Comparison of ENCODE assay signal across 10 mouse cellular contexts in the genomic region with DNA sequence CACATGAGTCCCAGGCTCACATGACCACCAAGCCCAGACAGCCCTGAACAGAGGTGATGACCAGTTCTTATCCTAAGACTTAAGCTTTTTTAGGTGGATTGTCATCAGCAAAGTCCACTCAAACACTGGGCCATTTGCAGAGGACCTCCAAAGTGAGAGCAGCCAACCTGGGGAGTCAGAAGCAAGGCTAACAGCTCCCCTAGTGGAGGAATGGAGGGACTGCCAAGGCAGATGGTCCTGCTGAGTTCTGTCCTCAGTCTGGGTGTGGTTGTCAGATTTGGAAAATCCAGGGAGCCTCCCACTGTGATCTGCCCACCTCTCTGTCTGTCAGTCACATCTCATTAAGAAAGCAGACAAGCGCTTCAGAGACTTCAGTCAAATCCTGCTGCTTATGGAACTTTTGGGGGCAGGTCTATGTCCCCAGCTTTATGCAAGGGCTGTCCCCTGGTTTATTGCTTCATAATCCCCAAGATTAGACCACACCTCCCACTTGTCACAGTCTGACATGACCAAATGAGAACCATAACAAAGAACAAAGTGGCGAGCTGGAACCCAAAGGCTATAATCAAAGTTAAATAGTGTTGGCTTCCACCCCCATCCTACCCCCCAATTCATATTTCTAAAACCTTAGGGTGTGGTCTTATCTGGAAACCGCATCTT. TPM values are rescaled to one million over a fixed set of nuclear protein-coding genes. Genes with fewer than 3 reads are reported as not detected.
A peak's percentile ranks its signal among the peaks of the same experiment; 100 is the strongest.
DNase-seq lines count a peak whose midpoint lies in the region; ATAC-seq and TF ChIP-seq lines count a peak whose summit lies in the region.
"Had no signal": no experiment of that assay in that cellular context is flagged by ENCODE, and none has a peak within 500 bp of the region (broad histone marks: within the 10 kb centered on the region; RNA-seq: fewer than 3 reads in every experiment).

No protein-coding gene starts in this region.

- H3K27me3 ChIP-seq in hindbrain, embryonic 10.5 days (ENCODE audit: insufficient read depth, poor library complexity, severe bottlenecking) = no peaks in the 10 kb centered on the region
- H3K27me3 ChIP-seq in hindbrain, embryonic 13.5 days = no peaks in the 10 kb centered on the region
- H3K27me3 ChIP-seq: embryonic facial prominence, embryonic 15.5 days; liver, embryonic 15.5 days had no signal

- no peaks in the 10 kb centered on the region for H3K9me3 ChIP-seq in hindbrain, embryonic 10.5 days
- H3K9me3 ChIP-seq in hindbrain, embryonic 13.5 days = no peaks in the 10 kb centered on the region
- H3K9me3 ChIP-seq: embryonic facial prominence, embryonic 15.5 days; liver, embryonic 15.5 days had no signal

- H3K4me3 ChIP-seq in hindbrain, embryonic 10.5 days = no peak overlapping the region
- H3K4me3 ChIP-seq in hindbrain, embryonic 13.5 days = no peak overlapping the region
- no peak overlapping the region for H3K4me3 ChIP-seq in cortical plate, adult 2 months (ENCODE audit: insufficient read depth, low read length)
- H3K4me3 ChIP-seq: embryonic facial prominence, embryonic 15.5 days; liver, embryonic 15.5 days had no signal

- TF ChIP-seq POLR2A in cortical plate, adult 2 months (IDR thresholded peaks at IDR 0.05; ENCODE audit: extremely low read depth, insufficient read depth, low read length) = no peak

- no peak overlapping the region for H3K9ac ChIP-seq in hindbrain, embryonic 13.5 days
- H3K9ac ChIP-seq: embryonic facial prominence, embryonic 15.5 days; liver, embryonic 15.5 days had no signal

- WGBS in hindbrain, embryonic 10.5 days = 80% methylated on average over 3 of the region's 3 CpGs
- 80% methylated on average over 3 of the region's 3 CpGs for whole genome bisulfite sequencing in hindbrain, embryonic 13.5 days

- peak; percentile 85 for TF ChIP-seq CTCF in cortical plate, adult 2 months (IDR thresholded peaks at IDR 0.05; ENCODE audit: extremely low read depth, insufficient read depth, low read length)

- peak; percentile 36 for DNase-seq in hindbrain, embryonic 10.5 days (ENCODE audit: low spot score)
- DNase-seq in B cell, adult 2 months = peak; percentile 11 to 17
- DNase-seq in ZHBTc4 (ENCODE audit: low read depth, low spot score) = peak; percentile 79
- peak; percentile 57 to 64 for DNase-seq in layer of hippocampus, postnatal 36 days
- DNase-seq in naive thymus-derived CD4-positive, alpha-beta T cell, adult 2 months (ENCODE audit: low read depth) = peak; percentile 3
- DNase-seq in urinary bladder, postnatal 10 days (ENCODE audit: low spot score) = no peak

- H3K4me1 ChIP-seq in hindbrain, embryonic 10.5 days (replicated peaks) = peaks cover 40% of the 10 kb centered on the region
- H3K4me1 ChIP-seq in hindbrain, embryonic 13.5 days (replicated peaks) = peaks cover 46% of the 10 kb centered on the region
- peaks cover 19% of the 10 kb centered on the region for H3K4me1 ChIP-seq in cortical plate, adult 2 months (ENCODE audit: control insufficient read depth, insufficient read depth, low read length)
- H3K4me1 ChIP-seq: liver, embryonic 15.5 days had no signal

- no peak overlapping the region for H3K4me2 ChIP-seq in hindbrain, embryonic 13.5 days
- H3K4me2 ChIP-seq: embryonic facial prominence, embryonic 15.5 days; liver, embryonic 15.5 days had no signal

- peaks cover 58% of the 10 kb centered on the region for H3K36me3 ChIP-seq in hindbrain, embryonic 10.5 days
- peaks cover 67% of the 10 kb centered on the region for H3K36me3 ChIP-seq in hindbrain, embryonic 13.5 days
- H3K36me3 ChIP-seq: liver, embryonic 15.5 days had no signal

- peak overlapping the region; percentile 78; the same call in 1 of the 2 replicates for H3K27ac ChIP-seq in hindbrain, embryonic 10.5 days
- H3K27ac ChIP-seq in hindbrain, embryonic 13.5 days = no peak overlapping the region; the same call in 1 of the 2 replicates
- H3K27ac ChIP-seq in cortical plate, adult 2 months (ENCODE audit: insufficient read depth, low read length) = no peak overlapping the region
- H3K27ac ChIP-seq: embryonic facial prominence, embryonic 15.5 days; liver, embryonic 15.5 days had no signal

- no peak for ATAC-seq in hindbrain, embryonic 13.5 days (ENCODE audit: low FRiP score)

RNA-seq across cellular contexts. Expression of a gene that starts 20.7 kb away (rescaled TPM):
- polyA plus RNA-seq in hindbrain, embryonic 10.5 days (2016; fragmentation: Nextera tagmentation; extraction: Ambion mirVana) = 48.2 and 79.0 TPM in 2 replicates
- polyA plus RNA-seq in hindbrain, embryonic 13.5 days (2015; fragmentation: Nextera tagmentation; extraction: Ambion mirVana) = 340 and 349 TPM in 2 replicates
- 349 and 356 TPM in 2 replicates for polyA plus RNA-seq in cortical plate, adult 2 months (2012; rRNA removed)
- total RNA-seq in layer of hippocampus, postnatal 36 days (2021) = 100 to 1,000 TPM; 607 to 610 TPM

RNA-seq across cellular contexts. Expression of a gene that starts 54.0 kb away (rescaled TPM):
- polyA plus RNA-seq in hindbrain, embryonic 10.5 days (2016; fragmentation: Nextera tagmentation; extraction: Ambion mirVana) = not detected in 2 replicates
- polyA plus RNA-seq in hindbrain, embryonic 13.5 days (2015; fragmentation: Nextera tagmentation; extraction: Ambion mirVana) = not detected in 2 replicates
- not detected in 2 replicates for polyA plus RNA-seq in cortical plate, adult 2 months (2012; rRNA removed)
- not detected for total RNA-seq in layer of hippocampus, postnatal 36 days (2021)
